Mouse (Mus musculus): Measurements from ENCODE around the gene Arl5b.
A peak's percentile ranks its signal among the peaks of the same experiment; 100 is the strongest.

Gene Arl5b

GRCm38 (mm10) chr2:15049117-15049873 is at the start of gene Arl5b:
Gene Arl5b (plus strand): TSS chr2:15049395.
- DNase-seq (ENCODE audit: low read depth, low spot score) = peak; percentile 76

- DNase-seq (ENCODE audit: low read depth, low spot score) = no peak
Measured at GRCm38 (mm10) chr2:15007531-15007930, 41.7 kb upstream of the Arl5b start.

GRCm38 (mm10) chr2:15008072-15008471 is 41.1 kb upstream of the Arl5b start:
- DNase-seq (ENCODE audit: low read depth, low spot score) = no peak

- DNase-seq (ENCODE audit: low read depth, low spot score) = no peak
Measured at GRCm38 (mm10) chr2:15026817-15027216, 22.4 kb upstream of the Arl5b start.

GRCm38 (mm10) chr2:15027816-15028215 is 21.4 kb upstream of the Arl5b start:
- DNase-seq (ENCODE audit: low read depth, low spot score) = no peak

- DNase-seq (ENCODE audit: low read depth, low spot score) = no peak
Measured at GRCm38 (mm10) chr2:15038705-15039104, 10.5 kb upstream of the Arl5b start.

- no peak for DNase-seq (ENCODE audit: low read depth, low spot score)
Measured at GRCm38 (mm10) chr2:15040326-15040725, 8.9 kb upstream of the Arl5b start.

- DNase-seq (ENCODE audit: low read depth, low spot score) = no peak
Measured at GRCm38 (mm10) chr2:15054496-15054895, 5.3 kb downstream of the Arl5b start.

- DNase-seq (ENCODE audit: low read depth, low spot score) = peak; percentile 97
Measured at GRCm38 (mm10) chr2:15054945-15055637, 5.9 kb downstream of the Arl5b start, which contains the start of gene Nsun6. Gene Nsun6 (minus strand): TSS chr2:15055069.

GRCm38 (mm10) chr2:15055741-15056151 is 6.6 kb downstream of the Arl5b start:
- DNase-seq (ENCODE audit: low read depth, low spot score) = no peak

- DNase-seq (ENCODE audit: low read depth, low spot score) = no peak
Measured at GRCm38 (mm10) chr2:15058227-15058626, 9.0 kb downstream of the Arl5b start.

- no peak for DNase-seq (ENCODE audit: low read depth, low spot score)
Measured at GRCm38 (mm10) chr2:15060856-15061255, 11.7 kb downstream of the Arl5b start.

- no peak for DNase-seq (ENCODE audit: low read depth, low spot score)
Measured at GRCm38 (mm10) chr2:15063815-15064214, 14.6 kb downstream of the Arl5b start.

- no peak for DNase-seq (ENCODE audit: low read depth, low spot score)
Measured at GRCm38 (mm10) chr2:15064380-15065269, 15.4 kb downstream of the Arl5b start.

- no peak for DNase-seq (ENCODE audit: low read depth, low spot score)
Measured at GRCm38 (mm10) chr2:15065447-15065846, 16.3 kb downstream of the Arl5b start.

GRCm38 (mm10) chr2:15067091-15067490 is 17.9 kb downstream of the Arl5b start:
- DNase-seq (ENCODE audit: low read depth, low spot score) = no peak

- no peak for DNase-seq (ENCODE audit: low read depth, low spot score)
Measured at GRCm38 (mm10) chr2:15083702-15084101, 34.5 kb downstream of the Arl5b start.

GRCm38 (mm10) chr2:15087308-15087707 is 38.1 kb downstream of the Arl5b start:
- DNase-seq (ENCODE audit: low read depth, low spot score) = no peak

GRCm38 (mm10) chr2:15096514-15097090 is 47.4 kb downstream of the Arl5b start:
- DNase-seq (ENCODE audit: low read depth, low spot score) = no peak

- no peak for DNase-seq (ENCODE audit: low read depth, low spot score)
Measured at GRCm38 (mm10) chr2:15104386-15104785, 55.2 kb downstream of the Arl5b start.

GRCm38 (mm10) chr2:15111290-15111689 is 62.1 kb downstream of the Arl5b start:
- no peak for DNase-seq (ENCODE audit: low read depth, low spot score)

All from retina, postnatal 7 days (tissue).